Mouse (Mus musculus) inflammation-experienced regulatory T-cells, adult 6 months (primary cell): Measurements from ENCODE around the gene Helz. TPM values are rescaled to one million over a fixed set of nuclear protein-coding genes. Genes with fewer than 3 reads are reported as not detected.

Source experiments
- ATAC-seq: one replicate; pipeline ENCODE4 v1.8.0; 2017
- polyA plus RNA-seq, 3 experiments: library from polyadenylated mRNA; unstranded; fragments of 100-300 nt; shearing (Covaris generic); gene quantifications; one replicate each; pipeline ENCODE4 v1.2.1; 2017

Helz gene
- polyA plus RNA-seq, 3 experiments from 2014 or later = 22.5 to 30.6 (median 22.6) TPM

- no peak for ATAC-seq
These were observed 76.9 kb downstream of the Helz start for GRCm38 (mm10) chr11:107624661-107625060.

- no peak for ATAC-seq
These were observed 78.0 kb downstream of the Helz start for GRCm38 (mm10) chr11:107625746-107626145.

DNA sequence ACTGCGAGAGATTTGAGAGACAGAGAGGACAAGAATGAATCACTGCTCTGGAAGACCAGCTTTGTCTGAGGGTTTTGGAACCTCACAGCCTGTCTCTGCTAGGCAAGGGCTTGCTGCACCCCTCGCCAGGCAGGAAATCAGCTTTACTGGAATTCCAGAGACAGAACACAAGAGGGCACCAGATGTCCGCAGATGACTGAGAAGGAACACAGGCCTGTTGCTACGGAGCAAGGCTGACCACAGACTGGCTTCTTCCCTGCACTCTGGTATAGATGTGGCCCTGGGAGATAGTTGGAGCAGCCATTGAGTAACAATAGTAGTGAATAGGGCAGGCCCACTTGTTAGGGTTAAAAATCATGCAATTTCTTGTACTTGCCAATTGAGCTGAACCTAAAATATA, 81.8 kb downstream of the Helz start:
- no peak for ATAC-seq

DNA sequence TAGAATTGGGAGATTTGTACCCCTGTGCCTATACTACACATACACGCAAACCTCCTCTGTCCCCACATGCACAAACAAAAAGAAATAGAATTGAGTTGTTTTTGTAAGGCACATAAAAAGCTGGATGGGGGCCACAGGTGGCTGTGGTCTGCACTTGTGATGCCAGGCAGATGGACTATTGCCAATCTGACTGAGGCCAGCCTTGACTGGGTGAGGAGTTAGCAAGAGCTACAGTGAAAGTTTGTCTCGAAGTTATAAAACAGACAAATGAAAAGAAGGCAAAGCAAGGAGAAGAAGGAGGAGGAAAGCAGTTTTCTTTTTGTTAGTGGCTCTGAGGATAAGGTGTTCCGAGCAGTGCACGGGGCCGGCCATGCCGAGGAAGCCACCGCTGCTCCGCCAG, 82.2 kb downstream of the Helz start:
- ATAC-seq = no peak

DNA sequence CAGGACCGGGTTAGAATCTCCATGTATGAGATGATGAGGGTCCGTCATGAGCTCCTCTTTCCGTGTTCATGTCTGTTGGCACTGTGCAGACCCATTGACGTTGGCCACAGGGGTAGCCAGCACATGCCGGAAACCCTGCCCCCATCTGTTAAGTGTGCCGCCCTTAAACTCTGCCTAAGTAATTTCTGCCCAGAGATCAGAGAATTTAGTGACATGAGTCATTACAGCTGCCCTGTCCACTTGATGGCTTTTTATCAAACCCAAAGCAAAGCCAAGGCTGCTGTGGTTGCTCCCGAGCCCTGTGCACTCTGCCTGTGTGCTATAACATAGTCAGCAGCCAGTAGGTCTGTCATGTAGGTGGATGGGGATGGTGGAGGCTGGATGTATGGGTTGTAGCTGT, 83.4 kb downstream of the Helz start:
- ATAC-seq = no peak

- no peak for ATAC-seq
These were observed 85.9 kb downstream of the Helz start for GRCm38 (mm10) chr11:107633563-107634146.

GRCm38 (mm10) chr11:107638137-107638536, 90.4 kb downstream of the Helz start:
- no peak for ATAC-seq

DNA sequence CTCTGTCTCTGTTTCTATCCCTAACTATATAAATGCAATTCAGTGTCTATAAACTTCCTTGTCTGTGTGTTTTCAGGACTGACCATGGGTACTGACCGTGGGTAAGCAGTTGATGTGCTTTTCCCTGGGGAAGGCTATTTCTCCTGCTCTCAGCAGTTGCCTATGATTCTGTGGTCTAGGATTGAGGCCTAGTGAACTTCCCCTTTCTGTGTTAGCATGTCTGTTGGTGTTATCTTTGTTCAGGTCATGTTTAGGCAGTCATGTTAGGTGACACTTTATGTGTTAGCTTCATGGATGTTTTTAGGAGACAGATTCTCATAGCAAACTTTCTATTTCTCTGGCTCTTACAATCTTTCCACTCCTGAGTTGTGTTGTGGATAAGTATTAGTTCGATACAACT, 91.9 kb downstream of the Helz start:
- no peak for ATAC-seq

DNA sequence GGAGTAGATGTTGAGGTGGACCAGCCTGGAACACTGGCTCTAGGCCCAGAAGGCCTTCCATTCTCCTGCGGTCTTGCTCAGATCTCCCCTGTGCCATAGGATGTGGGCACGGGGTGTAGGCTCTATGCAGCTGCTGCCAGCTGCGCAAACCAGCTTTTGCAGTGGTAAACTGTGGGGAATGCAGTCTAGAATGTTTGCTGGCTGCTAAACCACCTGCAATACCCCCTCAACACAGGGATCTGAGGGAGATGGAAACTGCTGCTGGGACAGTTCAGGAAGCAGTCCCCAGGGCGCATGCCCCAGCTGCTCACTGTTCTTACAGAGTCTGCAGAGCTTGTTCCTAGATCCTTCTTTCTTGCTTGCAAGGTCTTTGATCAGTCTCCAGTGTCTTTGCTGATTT, 96.7 kb downstream of the Helz start:
- ATAC-seq = no peak

GRCm38 (mm10) chr11:107647330-107647729, 99.6 kb downstream of the Helz start:
- ATAC-seq = no peak

GRCm38 (mm10) chr11:107648668-107649067, 100.9 kb downstream of the Helz start:
- ATAC-seq = no peak

- no peak for ATAC-seq
These were observed 101.7 kb downstream of the Helz start for GRCm38 (mm10) chr11:107649458-107649857.

GRCm38 (mm10) chr11:107650422-107651051, 102.8 kb downstream of the Helz start:
- no peak for ATAC-seq

- no peak for ATAC-seq
These were observed 103.7 kb downstream of the Helz start for GRCm38 (mm10) chr11:107651391-107651790.

DNA sequence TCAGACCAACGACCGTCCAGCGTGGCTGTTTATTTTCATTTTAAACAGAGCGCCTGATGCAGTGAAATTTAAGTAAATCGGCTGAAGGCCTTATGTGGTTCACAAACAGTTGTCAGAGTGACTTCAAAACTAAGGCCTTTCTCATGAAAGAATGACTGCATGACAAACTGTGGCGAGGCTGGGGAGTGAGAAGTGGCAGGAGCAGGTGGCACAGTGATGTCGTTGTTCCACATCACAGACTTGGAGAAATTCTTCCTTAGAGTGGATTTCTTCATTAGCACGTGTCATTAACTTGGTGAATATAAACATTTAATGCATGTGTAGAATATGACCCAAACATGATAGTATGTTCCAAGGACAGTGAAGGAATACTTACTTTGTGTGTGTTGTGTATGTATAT, 104.4 kb downstream of the Helz start:
- ATAC-seq = no peak

- ATAC-seq = no peak
These were observed 107.8 kb downstream of the Helz start for GRCm38 (mm10) chr11:107655538-107655937.

GRCm38 (mm10) chr11:107657117-107657516, 109.4 kb downstream of the Helz start:
- no peak for ATAC-seq

- no peak for ATAC-seq
These were observed 112.7 kb downstream of the Helz start for GRCm38 (mm10) chr11:107660452-107660851.

- ATAC-seq = no peak
These were observed 114.9 kb downstream of the Helz start for GRCm38 (mm10) chr11:107662666-107663065.

DNA sequence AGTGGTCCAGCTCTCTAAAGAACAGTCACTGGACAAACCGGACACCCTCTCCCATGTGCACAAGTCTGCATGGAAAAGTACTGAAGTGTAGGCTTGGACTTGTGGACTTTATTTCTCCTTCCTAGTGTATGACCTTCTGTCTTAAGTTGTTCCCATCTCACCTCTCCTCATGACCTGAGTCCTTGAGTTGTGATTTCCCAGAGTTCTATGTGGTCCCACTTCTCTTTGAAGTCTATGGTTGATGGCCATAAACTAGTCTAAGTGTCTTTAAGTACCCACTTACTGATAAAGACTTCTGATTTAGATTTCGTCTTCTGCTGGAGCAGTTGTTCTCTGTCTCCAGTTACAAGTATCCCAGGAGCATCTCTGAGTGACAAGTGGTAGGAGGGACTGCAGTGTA, 119.8 kb downstream of the Helz start:
- ATAC-seq = no peak

- peak; percentile 82 for ATAC-seq
These were observed 120.5 kb downstream of the Helz start for GRCm38 (mm10) chr11:107668223-107668622.

DNA sequence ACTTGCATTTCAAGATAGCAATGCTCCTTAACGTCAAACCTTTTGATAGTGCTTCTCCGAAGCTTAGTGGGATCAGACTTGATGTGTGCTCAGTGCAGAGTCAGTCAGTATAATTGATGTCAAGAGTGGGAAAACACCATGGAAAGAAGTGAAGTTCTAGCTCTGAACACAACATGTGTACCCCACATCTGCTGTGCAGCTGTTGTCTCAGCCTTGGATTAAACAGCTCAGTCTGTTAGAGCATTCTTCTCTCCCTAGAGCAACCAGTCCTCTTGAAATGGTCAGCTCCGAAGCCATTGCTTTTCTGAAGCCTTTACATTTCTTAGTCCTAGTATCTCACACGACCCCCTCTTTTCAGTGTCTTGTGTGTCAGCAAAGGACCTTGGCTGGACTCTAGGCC, 121.2 kb downstream of the Helz start:
- ATAC-seq = no peak

DNA sequence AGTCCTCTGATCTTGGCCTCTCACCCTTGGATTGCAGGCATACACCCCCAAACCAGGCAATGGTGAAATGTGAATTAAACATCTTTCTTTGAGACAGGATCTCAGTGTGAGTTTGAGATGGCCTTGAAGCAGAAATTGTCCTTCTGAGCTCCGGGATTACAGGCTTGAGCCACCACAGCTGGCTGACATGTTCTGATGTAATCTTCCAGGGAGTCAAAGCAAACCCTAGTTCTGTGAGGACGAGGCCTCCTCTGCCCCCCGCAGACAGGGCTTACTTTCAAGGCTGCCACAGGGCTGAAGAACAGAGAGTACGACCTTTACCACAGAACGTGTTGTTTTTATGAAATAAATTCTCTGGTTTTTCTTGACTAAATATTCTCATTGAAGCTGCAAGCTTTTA, 126.3 kb downstream of the Helz start:
- no peak for ATAC-seq

DNA sequence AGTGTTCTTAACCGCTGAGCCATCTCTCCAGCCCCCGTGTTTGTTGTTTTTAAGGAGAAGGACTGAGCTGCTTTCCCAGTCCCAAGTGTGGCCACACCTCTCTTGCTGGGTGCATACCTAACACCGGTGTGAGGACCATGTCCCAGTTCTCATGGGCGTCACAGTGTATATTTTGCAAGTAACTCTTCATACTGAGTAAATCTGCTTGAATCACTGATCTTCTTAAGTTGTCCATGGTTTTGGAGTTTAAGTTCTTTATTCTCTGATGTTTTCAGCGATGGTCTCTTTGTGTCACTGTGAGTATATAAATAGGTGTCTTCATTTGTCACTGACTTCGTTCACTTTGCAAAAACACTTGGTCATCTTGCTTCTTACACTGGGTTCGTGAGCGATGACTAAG, 126.9 kb downstream of the Helz start:
- no peak for ATAC-seq

- no peak for ATAC-seq
These were observed 127.5 kb downstream of the Helz start for GRCm38 (mm10) chr11:107675246-107675645.
